Comparison of ENCODE assay signal across 19 mouse cellular contexts in the genomic region with DNA sequence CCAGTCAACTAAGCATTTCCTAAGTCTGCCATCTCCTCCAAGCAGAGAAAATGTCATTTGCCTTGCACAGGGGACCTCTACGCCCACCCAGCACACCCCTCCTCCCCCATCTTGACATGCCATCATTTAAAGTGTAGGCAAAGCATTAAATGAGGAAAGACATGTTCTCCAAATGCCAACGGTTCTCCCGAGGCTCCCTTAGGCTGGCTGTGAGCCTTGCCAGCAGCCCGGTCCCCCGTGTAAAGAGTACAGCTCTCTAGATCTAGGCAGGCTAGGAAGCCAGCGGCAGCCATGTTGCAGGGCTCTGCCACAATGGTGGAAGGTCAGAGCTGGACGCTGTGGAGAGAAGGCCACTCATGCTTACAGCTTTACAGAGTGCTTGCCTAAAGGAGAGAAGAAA. TPM values are rescaled to one million over a fixed set of nuclear protein-coding genes. Genes with fewer than 3 reads are reported as not detected.
A peak's percentile ranks its signal among the peaks of the same experiment; 100 is the strongest.
DNase-seq lines count a peak whose midpoint lies in the region; ATAC-seq lines count a peak whose summit lies in the region.
"Had no signal": no experiment of that assay in that cellular context is flagged by ENCODE, and none has a peak within 500 bp of the region (broad histone marks: within the 10 kb centered on the region; RNA-seq: fewer than 3 reads in every experiment).

No protein-coding gene starts in this region.

- H3K27me3 ChIP-seq in hindbrain, embryonic 14.5 days (ENCODE audit: control insufficient read depth, insufficient read depth, low read length): no peaks in the 10 kb centered on the region
- no peaks in the 10 kb centered on the region for H3K27me3 ChIP-seq in hindbrain, embryonic 10.5 days (ENCODE audit: insufficient read depth, poor library complexity, severe bottlenecking)
- no peaks in the 10 kb centered on the region for H3K27me3 ChIP-seq in midbrain, embryonic 14.5 days (ENCODE audit: control insufficient read depth, insufficient read depth, low read length)
- no peaks in the 10 kb centered on the region; the same call in none of the 2 replicates for H3K27me3 ChIP-seq in liver, embryonic 12.5 days (replicated peaks)
- H3K27me3 ChIP-seq: embryonic facial prominence, embryonic 12.5 days had no signal

- H3K27ac ChIP-seq in hindbrain, embryonic 14.5 days: peak overlapping the region; percentile 78
- no peak overlapping the region for H3K27ac ChIP-seq in hindbrain, embryonic 10.5 days
- H3K27ac ChIP-seq in midbrain, embryonic 14.5 days (replicated peaks; ENCODE audit: low read depth, low read length): peak overlapping the region; percentile 5; the same call in 1 of the 2 replicates
- H3K27ac ChIP-seq in liver, embryonic 12.5 days: no peak overlapping the region
- H3K27ac ChIP-seq: embryonic facial prominence, embryonic 12.5 days had no signal

- H3K9ac ChIP-seq in hindbrain, embryonic 14.5 days: no peak overlapping the region
- no peak overlapping the region for H3K9ac ChIP-seq in midbrain, embryonic 14.5 days (replicated peaks; ENCODE audit: low read length)
- H3K9ac ChIP-seq in liver, embryonic 12.5 days: no peak overlapping the region
- H3K9ac ChIP-seq: embryonic facial prominence, embryonic 12.5 days had no signal

- ATAC-seq in hindbrain, embryonic 14.5 days (ENCODE audit: low FRiP score): no peak
- ATAC-seq in midbrain, embryonic 14.5 days (ENCODE audit: low FRiP score, low TSS enrichment): no peak
- no peak for ATAC-seq in liver, embryonic 12.5 days
- no peak for ATAC-seq in megakaryocyte-erythroid progenitor cell, adult 5-6 weeks (replicated peaks; ENCODE audit: low FRiP score, low TSS enrichment, poor library complexity, severe bottlenecking)

- H3K9me3 ChIP-seq in hindbrain, embryonic 14.5 days (ENCODE audit: control insufficient read depth, low read length): no peaks in the 10 kb centered on the region
- no peaks in the 10 kb centered on the region for H3K9me3 ChIP-seq in hindbrain, embryonic 10.5 days
- no peaks in the 10 kb centered on the region for H3K9me3 ChIP-seq in midbrain, embryonic 14.5 days (ENCODE audit: control insufficient read depth, low read length)
- H3K9me3 ChIP-seq in liver, embryonic 12.5 days (replicated peaks): 0 out of 2 replicates have a peak, but pooled peaks cover 4% of the 10 kb centered on the region
- H3K9me3 ChIP-seq: embryonic facial prominence, embryonic 12.5 days had no signal

- H3K36me3 ChIP-seq in hindbrain, embryonic 14.5 days (replicated peaks; ENCODE audit: control insufficient read depth, insufficient read depth): no peaks in the 10 kb centered on the region
- H3K36me3 ChIP-seq in hindbrain, embryonic 10.5 days: no peaks in the 10 kb centered on the region
- H3K36me3 ChIP-seq in midbrain, embryonic 14.5 days (ENCODE audit: control insufficient read depth, insufficient read depth, low read length): no peaks in the 10 kb centered on the region
- H3K36me3 ChIP-seq in liver, embryonic 12.5 days: no peaks in the 10 kb centered on the region
- H3K36me3 ChIP-seq: embryonic facial prominence, embryonic 12.5 days; G1E had no signal

- no peak overlapping the region for H3K4me2 ChIP-seq in hindbrain, embryonic 14.5 days (replicated peaks)
- no peak overlapping the region for H3K4me2 ChIP-seq in midbrain, embryonic 14.5 days (ENCODE audit: low read length)
- H3K4me2 ChIP-seq in liver, embryonic 12.5 days: no peak overlapping the region
- H3K4me2 ChIP-seq: embryonic facial prominence, embryonic 12.5 days; liver, embryonic 11.5 days had no signal

- DNase-seq in hindbrain, embryonic 14.5 days (ENCODE audit: low spot score): no peak
- no peak for DNase-seq in hindbrain, embryonic 10.5 days (ENCODE audit: low spot score)
- peak; percentile 63 for DNase-seq in brain, adult 2 months (ENCODE audit: low read depth, low spot score)
- peak; percentile 73 for DNase-seq in cerebellum, adult 9-11 months
- no peak for DNase-seq in midbrain, embryonic 14.5 days
- DNase-seq in gastrocnemius, postnatal 10 days: no peak
- DNase-seq: kidney, adult 8-10 months; kidney, postnatal 4 days; thymus, adult 18-20 months had no signal

- 55% methylated on average over 7 of the region's 7 CpGs for WGBS in hindbrain, embryonic 14.5 days
- WGBS in hindbrain, embryonic 10.5 days: 77% methylated on average over 7 of the region's 7 CpGs
- 55% methylated on average over 7 of the region's 7 CpGs for WGBS in midbrain, embryonic 14.5 days
- 60% methylated on average over 7 of the region's 7 CpGs for WGBS in liver, embryonic 12.5 days (ENCODE audit: insufficient replicate concordance)

- H3K4me3 ChIP-seq in hindbrain, embryonic 14.5 days (replicated peaks; ENCODE audit: low read length): no peak overlapping the region
- H3K4me3 ChIP-seq in hindbrain, embryonic 10.5 days: no peak overlapping the region
- H3K4me3 ChIP-seq in midbrain, embryonic 14.5 days (replicated peaks; ENCODE audit: low read depth, low read length): no peak overlapping the region
- no peak overlapping the region for H3K4me3 ChIP-seq in liver, embryonic 12.5 days
- H3K4me3 ChIP-seq: embryonic facial prominence, embryonic 12.5 days; megakaryocyte, embryonic 14.5 days had no signal

- H3K4me1 ChIP-seq in hindbrain, embryonic 14.5 days (replicated peaks; ENCODE audit: control insufficient read depth, insufficient read depth, low read length): peaks cover 16% of the 10 kb centered on the region
- H3K4me1 ChIP-seq in hindbrain, embryonic 10.5 days (replicated peaks): peaks cover 11% of the 10 kb centered on the region; the same call in 1 of the 2 replicates
- H3K4me1 ChIP-seq in midbrain, embryonic 14.5 days (ENCODE audit: control insufficient read depth, insufficient read depth, low read length): no peaks in the 10 kb centered on the region
- H3K4me1 ChIP-seq in liver, embryonic 12.5 days: no peaks in the 10 kb centered on the region
- H3K4me1 ChIP-seq: megakaryocyte, embryonic 14.5 days had no signal

RNA-seq across cellular contexts. Expression of a gene that starts 14.6 kb away (rescaled TPM):
- 0.21 and 0.55 TPM in 2 replicates for polyA plus RNA-seq in hindbrain, embryonic 14.5 days (2014; fragmentation: Nextera tagmentation; extraction: Ambion mirVana)
- 0.89 and 0.95 TPM in 2 replicates for polyA plus RNA-seq in hindbrain, embryonic 10.5 days (2016; fragmentation: Nextera tagmentation; extraction: Ambion mirVana)
- 0.83 and 0.94 TPM in 2 replicates for polyA plus RNA-seq in midbrain, embryonic 14.5 days (2014; fragmentation: Nextera tagmentation; extraction: Ambion mirVana)
- polyA plus RNA-seq in liver, embryonic 12.5 days (2016; fragmentation: Nextera tagmentation; extraction: Ambion mirVana): 0.10 TPM in 1 of 2 replicates, not detected in the other
- not detected in 2 replicates for total RNA-seq in megakaryocyte-erythroid progenitor cell, adult 5-6 weeks (2014; fragmentation: Nextera tagmentation)
- total RNA-seq in megakaryocyte-erythroid progenitor cell, adult 5-6 weeks (2017): not detected in 2 replicates
- total RNA-seq in gastrocnemius, postnatal 10 days (2021): under 1 TPM in 1 of 2 experiments, not detected in 1; 0.16 TPM
- total RNA-seq: left cerebral cortex, postnatal 10 days had no signal
- polyA plus RNA-seq: G1E had no signal

RNA-seq across cellular contexts. Expression of a gene that starts 27.0 kb away (rescaled TPM):
- polyA plus RNA-seq in hindbrain, embryonic 14.5 days (2014; fragmentation: Nextera tagmentation; extraction: Ambion mirVana): 4.6 and 5.5 TPM in 2 replicates
- polyA plus RNA-seq in hindbrain, embryonic 10.5 days (2016; fragmentation: Nextera tagmentation; extraction: Ambion mirVana): 2.3 and 4.6 TPM in 2 replicates
- 3.0 and 3.9 TPM in 2 replicates for polyA plus RNA-seq in midbrain, embryonic 14.5 days (2014; fragmentation: Nextera tagmentation; extraction: Ambion mirVana)
- 0.16 and 0.23 TPM in 2 replicates for polyA plus RNA-seq in liver, embryonic 12.5 days (2016; fragmentation: Nextera tagmentation; extraction: Ambion mirVana)
- total RNA-seq in megakaryocyte-erythroid progenitor cell, adult 5-6 weeks (2014; fragmentation: Nextera tagmentation): not detected in 2 replicates
- total RNA-seq in megakaryocyte-erythroid progenitor cell, adult 5-6 weeks (2017): not detected in 2 replicates
- under 1 TPM; 0.20 to 0.28 TPM for total RNA-seq in gastrocnemius, postnatal 10 days (2021)
- polyA plus RNA-seq: G1E had no signal

RNA-seq across cellular contexts. Expression of a gene that starts 47.5 kb away (rescaled TPM):
- not detected in 2 replicates for polyA plus RNA-seq in hindbrain, embryonic 14.5 days (2014; fragmentation: Nextera tagmentation; extraction: Ambion mirVana)
- polyA plus RNA-seq in hindbrain, embryonic 10.5 days (2016; fragmentation: Nextera tagmentation; extraction: Ambion mirVana): 0.84 and 1.2 TPM in 2 replicates
- 0.13 TPM in 1 of 2 replicates, not detected in the other for polyA plus RNA-seq in midbrain, embryonic 14.5 days (2014; fragmentation: Nextera tagmentation; extraction: Ambion mirVana)
- not detected in 2 replicates for polyA plus RNA-seq in liver, embryonic 12.5 days (2016; fragmentation: Nextera tagmentation; extraction: Ambion mirVana)
- total RNA-seq in megakaryocyte-erythroid progenitor cell, adult 5-6 weeks (2014; fragmentation: Nextera tagmentation): not detected in 2 replicates
- total RNA-seq in megakaryocyte-erythroid progenitor cell, adult 5-6 weeks (2017): not detected in 2 replicates
- not detected for total RNA-seq in gastrocnemius, postnatal 10 days (2021)
- total RNA-seq: left cerebral cortex, postnatal 10 days had no signal
- polyA plus RNA-seq: embryonic facial prominence, embryonic 12.5 days; G1E; gonadal fat pad, adult 2 months; heart, embryonic 14.5 days; liver, embryonic 11.5 days; lung, embryonic 16.5 days had no signal

Comparison
In these comparisons a context has a peak if more than half of its experiments do, and no peak if none do; other contexts are left out.
1. H3K27ac ChIP-seq: peak in hindbrain, embryonic 14.5 days (single experiment) and midbrain, embryonic 14.5 days (single experiment); none in hindbrain, embryonic 10.5 days (single experiment) and liver, embryonic 12.5 days (single experiment).
2. DNase-seq: peak in brain, adult 2 months (single experiment) and cerebellum, adult 9-11 months (single experiment); none in hindbrain, embryonic 14.5 days (single experiment), hindbrain, embryonic 10.5 days (single experiment), midbrain, embryonic 14.5 days (single experiment) and gastrocnemius, postnatal 10 days (single experiment).